Mouse (Mus musculus): ENCODE measurements around the gene Scg3. TPM values are rescaled to one million over a fixed set of nuclear protein-coding genes. Genes with fewer than 3 reads are reported as not detected.
A peak's percentile ranks its signal among the peaks of the same experiment; 100 is the strongest.

Scg3 gene
- polyA plus RNA-seq, 1 experiment from 2014 or later, result 133 TPM

GRCm38 (mm10) chr9:75599191-75599841 is 84.5 kb downstream of the Scg3 start:
- peaks cover 15% of the 10 kb centered on the region; the same call in 1 of the 2 replicates for H3K4me1 ChIP-seq (ENCODE audit: control insufficient read depth, insufficient read depth, low read length)
- H3K4me3 ChIP-seq (ENCODE audit: low read depth, low read length), result no peak overlapping the region
- no peaks in the 10 kb centered on the region for H3K9me3 ChIP-seq (ENCODE audit: control insufficient read depth, low read length)
- H3K27ac ChIP-seq (ENCODE audit: low read depth, low read length), result peak overlapping the region; percentile 67; the same call in 1 of the 2 replicates
- ATAC-seq (ENCODE audit: low read depth), result peak; percentile 95
- H3K4me2 ChIP-seq (ENCODE audit: low read depth, low read length), result no peak overlapping the region
- H3K9ac ChIP-seq (replicated peaks; ENCODE audit: low read depth, low read length), result no peak overlapping the region
- 37% methylated on average over 5 of the region's 5 CpGs for WGBS
- peaks cover 11% of the 10 kb centered on the region for H3K36me3 ChIP-seq (ENCODE audit: control insufficient read depth, insufficient read depth, low read length)
- H3K27me3 ChIP-seq (ENCODE audit: control insufficient read depth, insufficient read depth, low read length), result no peaks in the 10 kb centered on the region

GRCm38 (mm10) chr9:75597596-75597995 is 86.3 kb downstream of the Scg3 start:
- no peak for ATAC-seq (ENCODE audit: low read depth)
- 70% methylated on average over 4 of the region's 4 CpGs for WGBS
- Histone ChIP-seq H3K36me3 (ENCODE audit: control insufficient read depth, insufficient read depth, low read length) (peaks cover 26% of the 10 kb centered on the region), H3K4me1 (ENCODE audit: control insufficient read depth, insufficient read depth, low read length) (peaks cover 15% of the 10 kb centered on the region; the same call in 1 of the 2 replicates), H3K4me2 (ENCODE audit: low read depth, low read length) (no peak overlapping the region), H3K27me3 (ENCODE audit: control insufficient read depth, insufficient read depth, low read length) (no peaks in the 10 kb centered on the region), H3K27ac (ENCODE audit: low read depth, low read length) (no peak overlapping the region), H3K9me3 (ENCODE audit: control insufficient read depth, low read length) (no peaks in the 10 kb centered on the region), H3K4me3 (ENCODE audit: low read depth, low read length) (no peak overlapping the region), H3K9ac (replicated peaks; ENCODE audit: low read depth, low read length) (no peak overlapping the region)

- Histone ChIP-seq H3K36me3 (ENCODE audit: control insufficient read depth, insufficient read depth, low read length) (peaks cover 31% of the 10 kb centered on the region), H3K4me2 (ENCODE audit: low read depth, low read length) (no peak overlapping the region), H3K9ac (replicated peaks; ENCODE audit: low read depth, low read length) (no peak overlapping the region), H3K9me3 (ENCODE audit: control insufficient read depth, low read length) (no peaks in the 10 kb centered on the region), H3K4me1 (ENCODE audit: control insufficient read depth, insufficient read depth, low read length) (peaks cover 15% of the 10 kb centered on the region; the same call in 1 of the 2 replicates), H3K27ac (ENCODE audit: low read depth, low read length) (no peak overlapping the region), H3K27me3 (ENCODE audit: control insufficient read depth, insufficient read depth, low read length) (no peaks in the 10 kb centered on the region), H3K4me3 (ENCODE audit: low read depth, low read length) (no peak overlapping the region)
- WGBS, result 89% methylated on average over 13 of the region's 13 CpGs
- no peak for ATAC-seq (ENCODE audit: low read depth)
Measured at GRCm38 (mm10) chr9:75597036-75597435, 86.8 kb downstream of the Scg3 start.

GRCm38 (mm10) chr9:75593481-75593880 is 90.4 kb downstream of the Scg3 start:
- H3K27me3 ChIP-seq (ENCODE audit: control insufficient read depth, insufficient read depth, low read length), result no peaks in the 10 kb centered on the region
- H3K36me3 ChIP-seq (ENCODE audit: control insufficient read depth, insufficient read depth, low read length), result peaks cover 63% of the 10 kb centered on the region
- no peaks in the 10 kb centered on the region for H3K4me1 ChIP-seq (ENCODE audit: control insufficient read depth, insufficient read depth, low read length)
- WGBS, result 82% methylated on average over 5 of the region's 5 CpGs
- H3K4me3 ChIP-seq (ENCODE audit: low read depth, low read length), result no peak overlapping the region
- H3K9ac ChIP-seq (replicated peaks; ENCODE audit: low read depth, low read length), result no peak overlapping the region
- no peak overlapping the region for H3K4me2 ChIP-seq (ENCODE audit: low read depth, low read length)
- H3K27ac ChIP-seq (ENCODE audit: low read depth, low read length), result no peak overlapping the region
- no peak for ATAC-seq (ENCODE audit: low read depth)
- no peaks in the 10 kb centered on the region for H3K9me3 ChIP-seq (ENCODE audit: control insufficient read depth, low read length)

Other genes with a start within 250 kb of the Scg3 start
- 40.7 and 40.8 TPM in 2 replicates for gene Leo1, start 242.5 kb downstream of the Scg3 start, polyA plus RNA-seq (2014; fragmentation: Nextera tagmentation; extraction: Ambion mirVana)
- 60.6 and 69.9 TPM in 2 replicates for gene Tmod3, start 124.4 kb downstream of the Scg3 start, polyA plus RNA-seq (2014; fragmentation: Nextera tagmentation; extraction: Ambion mirVana)
- 230 and 265 TPM in 2 replicates for gene Tmod2, start 72.7 kb downstream of the Scg3 start, polyA plus RNA-seq (2014; fragmentation: Nextera tagmentation; extraction: Ambion mirVana)
- gene Lysmd2, start 58.3 kb downstream of the Scg3 start, polyA plus RNA-seq (2014; fragmentation: Nextera tagmentation; extraction: Ambion mirVana), result 38.0 and 42.0 TPM in 2 replicates
- gene Bmp5, start 91.3 kb upstream of the Scg3 start, polyA plus RNA-seq (2014; fragmentation: Nextera tagmentation; extraction: Ambion mirVana), result 0.28 and 4.6 TPM in 2 replicates